Mouse (Mus musculus) spleen, postnatal 14 days (tissue): ENCODE results near the gene Spink2.
"Not testable (repeated sequence)": the region's sequence is repeated elsewhere in the genome, so short reads cannot be mapped to it uniquely, and the experiment has no call there.

Experiments
- DNase-seq, 2 experiments: peaks; one replicate each; pipeline ENCODE4 v3.0.0; 2021 to 2022; ENCODE audit warnings: low spot score in 2 of 2

The Spink2 gene

DNA sequence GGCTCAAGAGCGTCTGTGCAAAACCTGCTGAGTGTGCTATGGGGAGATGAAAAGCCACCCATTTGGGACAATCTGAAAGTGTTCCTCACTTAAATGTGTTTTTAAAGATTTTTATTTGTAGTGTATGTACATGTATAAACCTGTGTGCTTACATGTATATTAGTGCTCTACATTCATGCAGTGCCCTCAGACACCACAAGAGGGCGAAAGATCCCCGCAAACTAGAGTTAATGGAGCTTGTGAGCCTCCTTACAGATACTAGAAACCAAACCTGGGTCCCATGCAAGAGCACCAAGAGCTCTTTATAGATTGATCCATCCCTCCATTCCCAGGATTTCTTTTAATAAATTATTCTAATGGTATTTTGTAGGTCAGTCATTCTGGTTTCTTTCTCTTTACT lies 17.3 kb downstream of the Spink2 start:
- peak; percentile 44 to 61 for DNase-seq

DNA sequence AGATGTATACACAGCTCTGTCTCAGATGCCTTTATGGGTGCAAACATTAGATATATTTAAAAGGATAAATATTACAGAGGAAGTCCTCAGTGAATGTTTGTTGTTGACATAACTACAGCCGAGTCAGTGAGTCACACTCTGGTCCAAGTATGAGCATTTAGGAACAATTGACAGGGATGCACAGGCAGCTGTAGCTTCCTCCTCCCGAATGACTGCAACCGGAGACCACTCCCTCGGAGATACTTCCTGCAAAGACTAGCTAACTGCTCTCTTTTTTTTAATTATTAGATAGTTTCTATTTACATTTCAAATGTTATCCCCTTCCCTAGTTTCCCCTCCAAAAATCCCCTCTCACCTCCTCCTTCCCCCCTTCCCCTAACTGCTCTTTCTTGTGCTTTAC lies 18.0 kb downstream of the Spink2 start:
- DNase-seq = no peak

DNA sequence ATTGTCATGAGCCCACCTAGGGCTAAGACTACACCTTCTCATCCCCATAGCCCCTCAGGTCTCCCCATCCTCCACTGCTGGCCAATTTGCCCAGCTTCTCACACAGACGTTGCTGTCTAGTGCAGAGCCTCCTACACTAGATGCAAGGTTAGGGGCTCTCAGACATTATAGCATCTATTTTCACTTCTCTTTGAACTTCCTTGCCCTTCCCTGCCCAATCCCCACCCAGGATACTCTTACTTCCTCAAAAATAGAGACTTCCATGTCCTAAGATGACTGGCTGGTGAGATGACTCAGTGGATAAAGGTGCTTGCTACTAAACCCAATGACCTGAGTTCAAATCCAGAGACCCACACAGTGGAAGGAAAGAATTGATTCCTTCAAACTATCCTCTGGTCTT lies 19.6 kb downstream of the Spink2 start:
- DNase-seq = no peak

DNA sequence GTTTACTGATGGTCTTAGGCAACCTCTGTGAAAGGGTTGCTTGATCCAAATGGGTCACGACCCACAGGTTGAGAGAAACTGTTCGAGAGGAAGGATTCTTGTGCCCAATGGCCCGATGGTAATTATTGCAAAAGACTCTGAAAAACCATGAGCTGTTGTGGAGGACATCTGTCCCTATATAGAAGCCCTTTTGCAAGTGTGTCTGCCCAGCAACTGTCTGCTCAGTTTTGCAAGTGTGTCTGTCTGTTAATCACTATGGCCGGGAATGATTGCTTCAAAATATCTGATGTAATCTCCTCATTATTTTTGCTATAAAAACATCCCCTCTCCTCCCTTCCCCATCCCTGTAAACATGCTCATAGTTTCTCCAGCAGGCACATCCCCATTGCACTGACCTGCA lies 20.2 kb downstream of the Spink2 start:
- DNase-seq = no peak

DNA sequence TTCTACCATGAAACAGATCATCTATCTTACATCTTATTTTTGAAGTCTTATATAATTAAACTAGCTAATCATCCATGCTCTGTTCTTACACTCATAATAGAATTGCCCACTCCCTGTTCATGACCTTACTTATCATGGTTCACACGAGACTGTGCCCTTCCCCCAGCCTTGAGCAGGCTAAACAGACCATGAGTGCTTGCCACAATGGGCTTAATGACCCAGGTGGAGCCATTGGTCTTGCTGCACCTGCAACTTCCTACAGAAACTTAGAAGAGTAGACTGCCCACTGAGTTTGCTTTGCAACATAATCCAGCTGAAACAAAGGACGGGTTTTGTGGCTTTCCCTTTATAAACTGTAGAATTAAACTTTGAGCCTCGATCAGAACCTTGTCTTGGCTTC lies 22.5 kb downstream of the Spink2 start:
- no peak for DNase-seq

DNA sequence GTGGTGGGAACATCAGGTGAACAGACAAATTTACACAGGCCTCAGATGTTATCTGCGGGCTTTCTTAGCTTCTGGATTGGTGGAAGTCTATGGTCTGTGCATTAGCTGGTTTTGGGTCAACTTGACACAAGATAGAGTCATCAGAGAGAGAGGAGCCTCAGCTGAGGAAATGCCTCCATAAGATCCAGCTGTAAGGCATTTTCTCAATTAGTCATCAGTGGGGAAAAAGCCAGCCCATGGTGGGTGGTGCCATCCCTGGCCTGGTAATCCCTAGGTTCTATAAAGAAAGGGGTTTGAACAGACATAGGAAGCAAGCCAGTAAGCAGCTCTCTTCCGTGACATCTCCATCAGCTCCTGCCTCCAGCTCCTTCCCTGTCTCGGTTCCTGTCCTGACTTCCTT lies 25.9 kb downstream of the Spink2 start:
- DNase-seq = no peak

DNA sequence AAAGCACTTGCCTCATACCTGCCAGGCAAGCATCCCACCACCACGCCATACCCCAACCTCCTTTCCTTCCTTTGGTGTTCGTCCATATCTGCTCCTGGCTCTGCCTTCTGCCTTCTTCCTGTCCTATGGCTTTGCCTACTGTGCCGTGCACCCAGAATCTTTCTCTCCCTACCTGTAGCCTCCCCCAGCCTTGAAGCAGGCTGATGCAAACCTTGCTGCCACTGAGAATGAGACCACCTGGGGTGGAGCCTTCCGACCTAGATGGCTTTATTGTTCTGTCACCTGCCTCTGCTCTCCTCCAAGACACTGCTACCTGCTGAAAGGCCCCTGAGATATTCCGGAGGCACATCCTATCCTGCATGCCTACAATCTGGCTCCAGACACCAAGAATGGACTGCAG lies 27.4 kb downstream of the Spink2 start:
- not testable (repeated sequence) for DNase-seq

DNA sequence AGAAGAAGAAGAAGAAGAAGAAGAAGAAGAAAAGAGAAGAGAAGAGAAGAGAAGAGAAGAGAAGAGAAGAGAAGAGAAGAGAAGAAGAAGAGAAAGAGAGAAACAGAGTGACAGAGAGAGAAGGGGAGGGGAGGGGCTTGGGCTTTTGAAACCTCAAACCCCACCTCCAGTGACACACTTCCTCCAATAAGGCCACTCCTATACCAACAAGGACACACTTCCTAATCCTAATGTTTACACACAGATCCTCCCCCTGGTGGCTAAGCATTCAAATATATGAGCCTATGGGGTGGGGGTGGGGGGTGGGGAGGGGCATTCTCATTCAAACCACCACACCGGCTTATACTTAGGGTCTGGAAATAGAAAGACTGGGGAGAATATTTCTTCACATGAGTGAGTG lies 27.9 kb downstream of the Spink2 start:
- no peak for DNase-seq

DNA sequence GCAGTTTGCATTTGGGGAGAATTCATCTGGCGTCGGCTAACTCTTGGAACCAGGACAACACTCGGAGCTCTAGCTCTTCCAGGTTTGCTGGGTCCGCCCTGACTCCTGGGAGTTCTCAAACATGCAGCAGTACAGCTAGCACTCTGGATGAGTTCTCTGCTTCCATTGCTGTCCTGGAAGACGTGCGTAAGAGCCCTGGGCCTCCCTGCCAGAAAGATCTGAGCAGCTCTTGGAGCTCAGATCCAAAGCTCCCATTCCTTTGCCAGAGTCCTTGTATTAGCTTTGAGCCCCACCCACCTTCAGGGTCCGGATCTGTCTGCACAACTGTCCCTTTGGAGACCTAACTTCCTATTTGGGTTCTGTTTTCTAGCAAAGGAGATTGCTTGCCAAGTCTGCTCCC lies 29.8 kb downstream of the Spink2 start:
- no peak for DNase-seq

DNA sequence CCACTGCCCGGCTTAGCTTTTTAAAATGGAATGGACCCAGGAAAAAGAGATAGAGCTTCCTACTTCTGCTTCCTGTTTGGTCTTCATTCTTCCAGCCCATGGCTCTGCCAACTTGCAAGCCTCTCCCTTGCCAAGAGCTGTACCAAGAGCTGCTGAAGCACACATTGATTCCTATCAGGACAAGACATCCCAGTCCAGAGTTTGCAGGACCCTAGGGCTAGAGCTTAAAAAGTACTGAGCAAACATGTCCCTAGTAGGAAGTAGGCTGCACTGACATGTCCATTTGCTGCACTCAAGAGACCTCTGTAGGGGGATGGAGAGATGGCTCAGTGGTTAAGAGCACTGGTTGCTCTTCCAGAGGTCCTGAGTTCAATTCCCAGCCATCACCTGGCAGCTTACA lies 32.3 kb downstream of the Spink2 start:
- no peak for DNase-seq

DNA sequence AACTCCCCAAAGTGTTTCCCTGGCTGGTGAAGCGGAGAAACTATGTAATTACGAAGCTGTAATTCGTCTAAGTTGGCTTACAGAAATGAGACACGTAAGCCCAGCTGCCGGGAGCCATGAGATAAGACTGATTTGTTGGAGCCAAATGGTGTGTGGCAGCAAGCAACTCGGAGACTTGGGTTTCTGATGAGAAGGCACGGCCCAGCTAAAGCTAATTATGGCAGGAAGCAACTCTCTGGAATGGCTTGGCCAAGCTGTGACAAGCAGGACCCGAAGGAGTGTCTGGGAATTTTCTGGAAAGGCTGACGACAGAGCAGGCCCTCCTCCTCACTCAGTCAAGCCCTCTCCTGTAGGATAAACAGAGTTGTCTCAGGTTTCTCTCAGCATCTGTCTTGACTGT lies 33.3 kb downstream of the Spink2 start:
- DNase-seq = no peak

DNA sequence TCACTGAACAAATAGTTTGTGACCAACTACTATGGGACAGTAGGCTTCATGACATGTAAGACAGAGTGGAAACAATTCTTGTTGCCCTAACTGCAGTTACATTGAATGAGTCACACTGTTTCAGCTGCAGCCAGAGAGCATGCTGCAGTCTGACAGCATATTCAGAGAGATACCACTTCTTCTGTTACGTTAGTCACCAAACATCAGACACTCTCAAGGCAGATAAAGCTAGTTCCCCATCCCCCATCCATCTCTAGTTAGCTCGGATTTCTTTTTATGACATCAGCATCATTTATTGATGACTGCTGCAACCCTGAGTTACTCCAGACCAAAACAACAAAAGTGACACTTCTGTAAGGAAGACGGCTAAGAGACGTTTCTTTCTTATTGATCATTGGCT lies 36.5 kb downstream of the Spink2 start:
- no peak for DNase-seq

DNA sequence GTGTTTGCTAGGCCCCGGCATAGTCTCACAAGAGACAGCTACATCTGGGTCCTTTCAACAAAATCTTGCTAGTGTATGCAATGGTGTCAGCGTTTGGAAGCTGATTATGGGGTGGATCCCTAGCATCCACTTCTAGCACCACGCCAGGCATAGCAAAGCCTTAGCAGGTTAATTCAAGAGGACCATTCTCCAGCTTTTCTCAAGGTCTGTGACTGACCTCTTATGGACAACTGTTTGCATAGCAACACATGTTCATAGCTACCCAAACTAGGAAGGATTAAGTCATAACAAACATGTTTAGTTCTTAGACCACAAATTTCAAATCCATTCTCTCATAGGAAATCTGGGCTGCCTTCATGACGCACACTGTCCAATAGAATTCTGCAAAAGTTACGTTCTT lies 40.7 kb downstream of the Spink2 start:
- no peak for DNase-seq

DNA sequence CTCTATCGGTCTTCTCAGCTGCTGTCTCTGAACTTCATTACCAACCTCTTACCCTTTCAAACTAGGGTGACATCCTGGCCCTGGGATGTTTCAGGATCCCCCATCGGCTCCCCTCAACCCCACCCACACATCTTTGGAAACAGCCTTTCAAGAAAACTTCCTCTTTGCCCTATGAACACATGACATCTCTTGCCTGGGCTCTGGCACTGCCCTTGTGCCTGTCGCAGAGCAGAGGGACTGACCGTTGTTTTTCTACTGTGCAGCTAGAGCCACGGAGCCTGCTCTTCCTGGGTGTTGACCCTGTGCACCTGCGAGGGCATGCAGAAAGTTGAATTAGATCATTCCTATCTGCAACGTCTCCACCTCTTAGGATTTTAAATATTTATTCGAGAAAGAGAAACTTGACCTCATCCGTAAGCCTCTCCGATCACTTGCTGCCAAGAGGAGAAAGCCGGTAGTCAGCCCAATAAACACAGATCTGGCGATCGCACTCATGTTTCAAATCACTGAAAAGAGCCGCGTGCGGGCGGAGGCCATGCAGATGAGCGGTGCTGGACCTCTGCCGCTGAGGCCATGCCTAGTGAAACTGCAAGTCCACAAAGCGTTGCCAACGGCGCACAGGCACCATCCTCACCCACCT lies 43.8 kb downstream of the Spink2 start:
- DNase-seq = no peak

DNA sequence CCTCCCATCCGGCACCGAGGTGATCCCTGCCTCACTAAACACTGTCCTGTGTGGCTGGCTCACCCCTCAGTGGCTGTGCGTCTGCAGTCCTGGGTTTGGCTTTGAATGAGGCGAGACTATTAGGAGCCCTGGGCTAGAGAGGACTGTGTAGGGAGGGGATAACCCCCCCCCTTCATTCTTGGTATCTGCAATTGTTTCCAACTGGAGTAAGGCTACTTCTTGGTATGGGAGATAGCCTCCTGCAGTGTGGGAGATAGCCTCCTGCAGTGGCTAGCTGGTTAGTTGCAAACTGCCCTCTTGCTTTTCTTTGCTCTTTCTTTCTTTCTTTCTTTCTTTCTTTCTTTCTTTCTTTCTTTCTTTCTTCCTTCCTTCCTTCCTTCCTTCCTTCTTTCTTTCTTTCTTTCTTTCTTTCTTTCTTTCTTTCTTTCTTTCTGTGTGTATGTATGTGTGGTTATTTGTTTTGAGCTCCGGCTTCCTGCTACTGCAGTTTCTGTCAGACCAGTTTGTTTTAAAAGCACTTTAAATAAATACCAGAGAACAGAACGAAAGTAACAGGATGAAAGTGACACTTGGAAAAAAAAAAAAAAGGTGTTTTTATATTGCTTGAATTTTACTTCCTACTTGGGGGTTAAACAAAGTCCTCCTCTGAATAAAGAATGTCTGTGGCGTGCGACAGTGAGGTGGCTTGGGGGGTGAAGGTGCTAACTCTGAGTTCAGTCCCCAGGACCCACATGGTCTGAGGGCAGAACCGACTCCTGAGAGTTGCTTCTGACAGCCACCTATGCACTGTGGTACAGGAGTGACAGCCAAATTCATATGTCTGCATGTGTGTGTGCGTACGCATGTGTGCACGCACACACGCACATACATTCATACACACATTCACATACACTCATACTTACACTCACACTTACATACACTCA lies 45.3 kb downstream of the Spink2 start:
- DNase-seq = no peak

DNA sequence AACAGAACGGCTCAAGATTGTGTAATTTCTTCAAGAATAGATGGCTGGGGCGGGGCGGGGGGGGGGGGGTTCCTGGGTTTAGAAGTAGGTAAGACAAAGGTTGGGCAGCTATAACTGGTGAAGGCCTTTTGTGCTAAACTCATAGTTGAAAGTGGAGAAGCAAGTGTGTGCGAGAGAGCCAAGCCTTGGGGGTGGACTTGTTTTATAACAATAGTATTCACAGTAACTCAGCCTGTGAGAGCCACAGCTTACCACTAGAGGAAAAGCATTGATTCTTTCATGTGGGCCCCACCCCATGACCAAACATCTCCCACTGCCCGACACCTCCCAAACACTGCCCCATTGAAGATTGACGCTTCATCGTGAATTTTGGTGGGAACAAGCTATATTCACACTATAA lies 47.7 kb downstream of the Spink2 start:
- DNase-seq = no peak

DNA sequence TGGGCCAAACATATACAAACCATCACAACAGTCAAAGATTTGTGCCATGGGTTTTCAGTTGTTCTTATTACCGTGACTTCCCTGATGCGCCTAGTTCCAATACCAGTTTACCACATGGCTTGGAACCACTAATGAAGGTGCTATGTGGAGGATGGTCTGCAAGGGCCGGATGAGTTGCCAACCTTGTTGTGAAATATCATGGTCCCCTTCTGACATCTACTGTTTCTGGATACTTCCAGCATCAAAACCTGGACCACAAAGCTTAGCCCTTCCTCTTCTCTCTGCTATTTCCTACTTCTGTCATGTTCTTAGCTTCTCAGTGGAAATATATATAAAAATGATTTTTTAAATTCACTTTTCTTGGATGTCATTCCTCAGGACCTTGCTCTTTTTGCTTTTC lies 48.7 kb downstream of the Spink2 start:
- DNase-seq = no peak

DNA sequence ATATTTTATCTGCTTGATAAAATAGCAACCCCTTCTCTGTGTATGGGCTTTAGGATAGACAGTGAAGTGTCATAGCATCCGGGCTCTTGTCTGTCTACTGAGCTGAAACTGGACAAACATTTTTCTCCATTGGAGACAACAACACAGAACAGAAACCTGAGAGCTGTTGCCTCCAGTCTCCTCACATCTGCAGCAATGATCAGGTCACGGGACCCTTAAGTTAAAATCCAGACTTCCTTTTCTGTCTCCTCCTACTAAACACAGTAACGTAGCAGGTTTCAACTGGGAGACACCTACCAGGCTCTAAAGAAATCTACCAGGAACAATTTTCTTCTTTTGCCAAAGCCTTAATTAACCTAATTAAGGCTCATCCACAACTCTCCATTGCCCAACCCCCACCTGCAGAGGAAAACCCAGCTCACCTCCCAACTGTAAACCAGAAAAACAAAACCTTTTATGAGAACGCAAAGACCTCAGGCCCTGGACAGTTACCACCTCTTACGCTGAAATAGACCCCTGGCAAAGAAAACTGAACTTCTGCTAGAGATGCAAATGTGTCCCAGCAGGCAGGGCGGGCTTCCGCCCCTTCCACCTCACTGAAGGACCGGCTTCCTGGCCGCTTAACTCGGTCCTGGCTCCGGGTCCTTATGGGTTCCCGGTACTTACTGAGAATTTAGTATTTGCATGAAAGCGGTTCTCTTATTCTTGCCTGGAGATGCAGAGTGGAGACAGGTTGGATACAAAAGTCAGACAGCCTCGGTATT lies 53.3 kb downstream of the Spink2 start:
- no peak for DNase-seq

DNA sequence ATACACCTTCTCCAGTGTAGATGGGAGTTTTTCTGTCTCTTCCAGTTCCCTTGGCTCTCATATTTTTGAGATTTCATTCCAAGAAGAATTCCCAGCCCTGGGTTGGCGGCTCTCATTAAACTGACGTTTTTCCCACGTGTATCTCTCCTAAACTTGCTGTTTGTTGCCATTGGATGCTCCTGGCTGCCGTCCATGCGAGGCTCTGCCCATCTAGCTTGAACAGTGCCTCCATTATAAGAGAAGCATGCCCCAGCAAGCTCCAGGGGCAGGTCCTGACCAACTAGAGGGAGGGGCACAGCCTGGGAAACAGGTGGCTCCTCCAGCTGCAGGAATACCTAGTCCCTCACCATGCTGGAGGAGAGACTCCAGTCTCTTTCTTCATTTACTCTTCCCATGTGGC lies 54.3 kb downstream of the Spink2 start:
- DNase-seq = no peak

DNA sequence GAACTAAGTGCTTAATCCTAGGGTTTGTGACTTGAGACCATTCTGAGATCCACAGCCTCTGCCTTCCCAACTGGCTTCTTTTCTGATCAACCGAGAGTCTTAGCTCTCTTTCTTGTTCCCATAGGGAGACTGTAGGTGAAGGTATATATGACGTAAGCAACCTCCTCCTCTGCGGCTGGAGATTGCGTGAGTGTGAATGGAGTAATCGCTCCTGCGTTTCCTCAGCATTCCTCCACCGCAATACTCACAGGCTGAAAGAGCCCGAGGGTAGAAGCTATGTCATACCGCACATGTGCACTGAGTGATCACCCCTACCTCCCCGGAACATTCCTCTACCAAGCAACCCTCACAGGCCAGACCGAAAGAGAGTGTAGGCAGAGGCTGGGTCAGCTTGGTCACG lies 55.7 kb downstream of the Spink2 start:
- DNase-seq = no peak
